Mouse (Mus musculus) liver, adult 2 months (tissue): Measurements from ENCODE around the gene Glycam1. TPM values are rescaled to one million over a fixed set of nuclear protein-coding genes. Genes with fewer than 3 reads are reported as not detected.
A peak's percentile ranks its signal among the peaks of the same experiment; 100 is the strongest.

Experiments used
- DNase-seq: peaks from one replicate; pipeline ENCODE4 v3.0.0-alpha.2; 2011; ENCODE audit warnings: low read depth, low spot score; ENCODE audit errors: extremely low read depth
- H3K27ac ChIP-seq: fragments of 200-500 bp; replicated peaks from 2 replicates; pipeline ENCODE4 v1.5.1; 2012; ENCODE audit warnings: low read depth, mild to moderate bottlenecking, control low read depth, inconsistent platforms, low read length; ENCODE audit not compliant: insufficient read depth
- H3K27me3 ChIP-seq: fragments of 200-500 bp; 2 replicates; pipeline ENCODE4 v1.6.1; 2012; ENCODE audit warnings: mild to moderate bottlenecking, moderate library complexity, low read length, inconsistent platforms; ENCODE audit not compliant: control insufficient read depth, insufficient read depth
- H3K36me3 ChIP-seq: fragments of 200-500 bp; 2 replicates; pipeline ENCODE4 v1.6.1; 2012; ENCODE audit warnings: low read length, inconsistent platforms; ENCODE audit not compliant: control insufficient read depth, insufficient read depth
- H3K4me1 ChIP-seq: fragments of 200-500 bp; 2 replicates; pipeline ENCODE4 v1.6.1; 2011; ENCODE audit warnings: low read length; ENCODE audit not compliant: control insufficient read depth, insufficient read depth
- H3K4me3 ChIP-seq: fragments of 200-500 bp; 2 replicates; pipeline ENCODE4 v1.5.1; 2011; ENCODE audit warnings: low read depth, mild to moderate bottlenecking, control low read depth, low read length, moderate library complexity; ENCODE audit not compliant: insufficient read depth
- H3K79me2 ChIP-seq: fragments of 200-500 bp; 2 replicates; pipeline ENCODE4 v1.6.1; 2012; ENCODE audit warnings: inconsistent platforms, mild to moderate bottlenecking, low read length, moderate library complexity; ENCODE audit not compliant: control insufficient read depth, insufficient read depth
- H3K9ac ChIP-seq: fragments of 200-500 bp; 2 replicates; pipeline ENCODE4 v1.6.1; 2012; ENCODE audit warnings: low read depth, mild to moderate bottlenecking, control low read depth, inconsistent platforms, low read length
- CTCF ChIP-seq: fragments of 200-500 bp; IDR thresholded peaks from 2 replicates; pipeline ENCODE4 v1.5.1; 2011; ENCODE audit warnings: low read depth, low read length, control low read depth
- POLR2A ChIP-seq: fragments of 200-500 bp; IDR thresholded peaks from 2 replicates; pipeline ENCODE4 v1.6.1; 2011; ENCODE audit warnings: low read length, control low read depth; ENCODE audit not compliant: insufficient read depth; ENCODE audit errors: extremely low read depth
- WGBS: fragments of 180-500 bp; shearing (Covaris S2); methylation state at CpG from one replicate; pipeline ENCODE4 v1.1.7; 2018; 5-methylcytosine and 5-hydroxymethylcytosine counted together
- polyA plus RNA-seq: library from polyadenylated mRNA; depleted of rRNA; stranded (reverse); fragments of >200 nt; gene quantifications from 2 replicates; pipeline ENCODE4 v1.2.3, GENCODE M21; 2012; rRNA removed
- total RNA-seq: library from RNA; depleted of rRNA; stranded (reverse); fragments of >200 nt; gene quantifications from 2 replicates; pipeline ENCODE4 v1.2.3, GENCODE M21; 2014; rRNA removed

Glycam1 gene
- total and polyA plus RNA-seq, 2 experiments = not detected

GRCm38 (mm10) chr15:103514914-103515313 is 50.0 kb downstream of the Glycam1 start:
- H3K79me2 ChIP-seq = no peaks in the 10 kb centered on the region
- TF ChIP-seq POLR2A (no peak), CTCF (no peak)
- no peaks in the 10 kb centered on the region for H3K27me3 ChIP-seq
- no peaks in the 10 kb centered on the region for H3K36me3 ChIP-seq
- H3K27ac ChIP-seq = no peak overlapping the region
- H3K4me1 ChIP-seq = peaks cover 4% of the 10 kb centered on the region; the same call in 1 of the 2 replicates
- 58% methylated on average over 3 of the region's 3 CpGs for WGBS
- H3K9ac ChIP-seq = no peak overlapping the region
- no peak for DNase-seq
- H3K4me3 ChIP-seq = no peak overlapping the region

GRCm38 (mm10) chr15:103514119-103514518 is 50.8 kb downstream of the Glycam1 start:
- Histone ChIP-seq H3K79me2 (no peaks in the 10 kb centered on the region), H3K9ac (no peak overlapping the region), H3K4me1 (peaks cover 4% of the 10 kb centered on the region; the same call in 1 of the 2 replicates), H3K27me3 (no peaks in the 10 kb centered on the region), H3K36me3 (no peaks in the 10 kb centered on the region), H3K4me3 (no peak overlapping the region), H3K27ac (no peak overlapping the region)
- 7% methylated on average over 10 of the region's 10 CpGs for WGBS
- no peak for TF ChIP-seq POLR2A
- TF ChIP-seq CTCF = no peak
- DNase-seq = peak; percentile 63

GRCm38 (mm10) chr15:103513621-103514031 is 51.3 kb downstream of the Glycam1 start:
- H3K4me3 ChIP-seq = no peak overlapping the region
- no peak overlapping the region for H3K27ac ChIP-seq
- H3K79me2 ChIP-seq = no peaks in the 10 kb centered on the region
- TF ChIP-seq POLR2A (no peak), CTCF (no peak)
- DNase-seq = peak; percentile 9
- WGBS = 11% methylated on average over 7 of the region's 7 CpGs
- no peaks in the 10 kb centered on the region for H3K36me3 ChIP-seq
- peaks cover 4% of the 10 kb centered on the region; the same call in 1 of the 2 replicates for H3K4me1 ChIP-seq
- no peaks in the 10 kb centered on the region for H3K27me3 ChIP-seq
- no peak overlapping the region for H3K9ac ChIP-seq

Other genes starting within 250 kb of the Glycam1 start
- gene Zfp385a, start 225.0 kb downstream of the Glycam1 start, total RNA-seq = 0.92 and 2.1 TPM in 2 replicates
- 14.9 and 17.1 TPM in 2 replicates for gene Zfp385a, start 225.0 kb downstream of the Glycam1 start, polyA plus RNA-seq
- gene Itga5, start 198.3 kb downstream of the Glycam1 start, total RNA-seq = 3.0 and 5.4 TPM in 2 replicates
- gene Itga5, start 198.3 kb downstream of the Glycam1 start, polyA plus RNA-seq = 18.0 and 28.1 TPM in 2 replicates
- gene Gtsf1, start 134.6 kb downstream of the Glycam1 start, total RNA-seq = not detected in 2 replicates
- gene Gtsf1, start 134.6 kb downstream of the Glycam1 start, polyA plus RNA-seq = not detected in 2 replicates
- gene Gtsf2, start 116.6 kb downstream of the Glycam1 start, total RNA-seq = not detected in 2 replicates
- gene Gtsf2, start 116.6 kb downstream of the Glycam1 start, polyA plus RNA-seq = not detected in 2 replicates
- gene Nckap1l, start 111.3 kb downstream of the Glycam1 start, total RNA-seq = 6.2 and 6.3 TPM in 2 replicates
- gene Nckap1l, start 111.3 kb downstream of the Glycam1 start, polyA plus RNA-seq = 1.1 and 2.2 TPM in 2 replicates
- gene Pde1b, start 62.0 kb downstream of the Glycam1 start, total RNA-seq = 0.46 and 0.81 TPM in 2 replicates
- gene Pde1b, start 62.0 kb downstream of the Glycam1 start, polyA plus RNA-seq = 0.55 and 1.0 TPM in 2 replicates
- gene Ppp1r1a, start 27.1 kb downstream of the Glycam1 start, total RNA-seq = 0.09 TPM in 1 of 2 replicates, not detected in the other
- not detected in 2 replicates for gene Ppp1r1a, start 27.1 kb downstream of the Glycam1 start, polyA plus RNA-seq
- not detected in 2 replicates for gene Mucl1, start 190.4 kb upstream of the Glycam1 start, total RNA-seq
- not detected in 2 replicates for gene Mucl1, start 190.4 kb upstream of the Glycam1 start, polyA plus RNA-seq